Mouse (Mus musculus) cortical plate, adult 2 months (tissue): ENCODE measurements at regions not wholly inside any gene's neighbourhood (a gene's known extent, or its start where the extent isn't known, plus 50 kb on each side); places are given as distances from the start of the nearest gene placed in this dataset.

Experiments
- CTCF ChIP-seq: fragments of 200-500 bp; IDR thresholded peaks from 2 replicates; pipeline ENCODE4 v1.5.1; 2011; ENCODE audit warnings: mild to moderate bottlenecking, control low read depth, low read length; ENCODE audit not compliant: insufficient read depth; ENCODE audit errors: extremely low read depth
- POLR2A ChIP-seq: fragments of 200-500 bp; IDR thresholded peaks from 2 replicates; pipeline ENCODE4 v1.6.1; 2011; ENCODE audit warnings: mild to moderate bottlenecking, low read length, control low read depth; ENCODE audit not compliant: insufficient read depth; ENCODE audit errors: extremely low read depth

DNA sequence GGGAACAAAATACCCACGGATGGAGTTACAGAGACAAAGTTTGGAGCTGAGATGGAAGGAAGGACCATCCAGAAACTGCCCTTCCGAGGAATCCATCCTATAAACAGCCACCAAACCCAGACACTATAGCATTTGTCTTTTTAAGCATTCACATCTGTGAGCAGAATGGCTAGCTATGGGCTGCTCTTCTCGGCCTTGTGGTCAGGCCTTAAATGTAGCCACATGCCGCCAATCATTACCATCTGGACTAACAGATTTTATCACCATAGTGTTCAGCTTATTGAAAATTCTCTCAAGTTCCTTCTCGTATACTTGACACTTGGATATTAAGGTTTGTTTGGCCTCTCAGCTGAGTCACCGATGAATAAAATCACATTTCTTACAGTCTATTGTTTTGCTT lies 146.0 kb upstream of the Avpr1a start:
- no peak for TF ChIP-seq CTCF
- no peak for TF ChIP-seq POLR2A
